Mouse (Mus musculus) CH12.LX (cell line): ENCODE measurements around the gene Tex33. TPM values are rescaled to one million over a fixed set of nuclear protein-coding genes. Genes with fewer than 3 reads are reported as not detected.
"Not testable (repeated sequence)": the region's sequence is repeated elsewhere in the genome, so short reads cannot be mapped to it uniquely, and the experiment has no call there.

Experiments
- DNase-seq: peaks from one replicate; pipeline ENCODE4 v3.0.0-alpha.2; 2013; ENCODE audit errors: extremely low read depth
- H3K27ac ChIP-seq: 2 replicates; pipeline ENCODE4 v1.5.1; 2012; ENCODE audit warnings: low read depth, mild to moderate bottlenecking, control low read depth, moderate library complexity; ENCODE audit not compliant: insufficient read depth
- H3K27me3 ChIP-seq: replicated peaks from 2 replicates; pipeline ENCODE3; 2012; ENCODE audit warnings: inconsistent platforms
- H3K36me3 ChIP-seq, 2 experiments: replicated peaks in 1 of 2; 2 replicates each; pipeline versions ENCODE3 to v1.6.1; 2012; ENCODE audit warnings: inconsistent platforms in 1 of 2, low read length in 1 of 2, mild to moderate bottlenecking in 1 of 2, mixed read lengths in 1 of 2, moderate library complexity in 1 of 2; ENCODE audit not compliant: control insufficient read depth in 1 of 2, insufficient read depth in 1 of 2
- H3K4me1 ChIP-seq, 2 experiments: 2 replicates each; pipeline ENCODE4 v1.6.1; 2012; ENCODE audit warnings: inconsistent platforms in 1 of 2, moderate library complexity in 1 of 2; ENCODE audit not compliant: insufficient read depth in 2 of 2, control insufficient read depth in 1 of 2
- H3K4me2 ChIP-seq: 2 replicates; pipeline ENCODE4 v1.6.1; 2012; ENCODE audit warnings: low read depth, mild to moderate bottlenecking, control low read depth; ENCODE audit not compliant: poor library complexity, insufficient read depth, severe bottlenecking
- H3K4me3 ChIP-seq, 3 experiments: fragments of 150-350 bp in 1 of 3; sonication (generic) in 1 of 3; replicated peaks in 1 of 3; 2 replicates each; pipeline versions ENCODE3 to v1.5.1; 2011 to 2012; ENCODE audit warnings: low read depth in 2 of 3, low read length in 2 of 3, mild to moderate bottlenecking in 2 of 3, moderate library complexity in 2 of 3, control low read depth in 1 of 3, improper control_type of control experiment in 1 of 3, inconsistent platforms in 1 of 3, mixed read lengths in 1 of 3; ENCODE audit not compliant: poor library complexity in 1 of 3
- H3K79me2 ChIP-seq: replicated peaks from 2 replicates; pipeline ENCODE4 v1.6.1; 2012; ENCODE audit warnings: mild to moderate bottlenecking, moderate library complexity; ENCODE audit not compliant: control insufficient read depth, poor library complexity, insufficient read depth, severe bottlenecking; ENCODE audit errors: extremely low read depth
- H3K9ac ChIP-seq: 2 replicates; pipeline ENCODE4 v1.6.1; 2012; ENCODE audit warnings: low read depth, mild to moderate bottlenecking, control low read depth, moderate library complexity; ENCODE audit not compliant: insufficient read depth
- H3K9me3 ChIP-seq: replicated peaks from 2 replicates; pipeline ENCODE3; 2012; ENCODE audit warnings: low read length, inconsistent platforms, mixed read lengths
- BHLHE40 ChIP-seq: IDR thresholded peaks from 2 replicates; pipeline ENCODE4 v1.6.1; 2011; ENCODE audit warnings: mild to moderate bottlenecking, low read depth, low read length, improper control_type of control experiment
- CHD1 ChIP-seq: IDR thresholded peaks from 2 replicates; pipeline ENCODE4 v1.6.1; 2012; ENCODE audit warnings: low read depth, low read length, improper control_type of control experiment, inconsistent platforms
- E2F4 ChIP-seq: IDR thresholded peaks from 2 replicates; pipeline ENCODE4 v1.6.1; 2011; ENCODE audit warnings: low read depth, low read length, improper control_type of control experiment; ENCODE audit not compliant: insufficient replicate concordance
- EP300 ChIP-seq: IDR thresholded peaks from 2 replicates; pipeline ENCODE4 v1.6.1; 2011; ENCODE audit warnings: low read length, improper control_type of control experiment
- HCFC1 ChIP-seq: IDR thresholded peaks from 2 replicates; pipeline ENCODE4 v1.6.1; 2012; ENCODE audit warnings: low read depth, mild to moderate bottlenecking, inconsistent platforms, low read length, improper control_type of control experiment
- IRF4 ChIP-seq: IDR thresholded peaks from 2 replicates; pipeline ENCODE4 v1.6.1; 2014; ENCODE audit warnings: low read depth, mild to moderate bottlenecking, inconsistent platforms, low read length, improper control_type of control experiment
- MAX ChIP-seq: IDR thresholded peaks from 2 replicates; pipeline ENCODE4 v1.6.1; 2011; ENCODE audit warnings: low read length, improper control_type of control experiment
- MAZ ChIP-seq: IDR thresholded peaks from 2 replicates; pipeline ENCODE4 v1.6.1; 2012; ENCODE audit warnings: low read depth, mild to moderate bottlenecking, inconsistent platforms, low read length, improper control_type of control experiment, moderate library complexity
- MEF2A ChIP-seq: IDR thresholded peaks from 2 replicates; pipeline ENCODE4 v1.6.1; 2014; ENCODE audit warnings: low read depth, mild to moderate bottlenecking, inconsistent platforms, low read length, improper control_type of control experiment, borderline replicate concordance
- MXI1 ChIP-seq: IDR thresholded peaks from 2 replicates; pipeline ENCODE4 v1.6.1; 2011; ENCODE audit warnings: mild to moderate bottlenecking, low read depth, low read length, improper control_type of control experiment
- MYC ChIP-seq: IDR thresholded peaks from 2 replicates; pipeline ENCODE4 v1.6.1; 2011; ENCODE audit warnings: low read depth, mild to moderate bottlenecking, improper control_type of control experiment, low read length
- NRF1 ChIP-seq: IDR thresholded peaks from 2 replicates; pipeline ENCODE4 v1.6.1; 2014; ENCODE audit warnings: low read depth, mild to moderate bottlenecking, inconsistent platforms, low read length, improper control_type of control experiment, moderate library complexity
- POLR2A ChIP-seq: IDR thresholded peaks from 2 replicates; pipeline ENCODE4 v1.6.1; 2011; ENCODE audit warnings: low read depth, mild to moderate bottlenecking, improper control_type of control experiment, low read length
- SIN3A ChIP-seq: IDR thresholded peaks from 2 replicates; pipeline ENCODE4 v1.6.1; 2012; ENCODE audit warnings: low read length, improper control_type of control experiment, inconsistent platforms
- TBP ChIP-seq: conservative IDR thresholded peaks from 2 replicates; pipeline ENCODE4 v1.6.1; 2011; ENCODE audit warnings: low read depth, low read length, improper control_type of control experiment
- TCF12 ChIP-seq: IDR thresholded peaks from 2 replicates; pipeline ENCODE4 v1.6.1; 2014; ENCODE audit warnings: low read depth, mild to moderate bottlenecking, inconsistent platforms, low read length, improper control_type of control experiment
- USF1 ChIP-seq: IDR thresholded peaks from 2 replicates; pipeline ENCODE4 v1.6.1; 2014; ENCODE audit warnings: low read depth, mild to moderate bottlenecking, inconsistent platforms, low read length, improper control_type of control experiment
- USF2 ChIP-seq: conservative IDR thresholded peaks from 2 replicates; pipeline ENCODE4 v1.6.1; 2011; ENCODE audit warnings: low read depth, low read length, improper control_type of control experiment
- dilution Hi-C: fragments of 300-500 bp; cut with MboI; formaldehyde crosslinking; loops from 2 replicates; pipeline ENCODE4 v1.14.3; 2020; ENCODE audit warnings: low sequenced_read_pairs; ENCODE audit not compliant: extremely low pct_unique_long_range_greater_than_20kb, extremely low pct_ligation_motif_present
- in situ Hi-C: fragments of 300-500 bp; cut with MboI; formaldehyde crosslinking; loops from 3 replicates; pipeline ENCODE4 v1.14.3; 2019; ENCODE audit warnings: low sequenced_read_pairs, low pct_ligation_motif_present, low pct_unique_long_range_greater_than_20kb, mixed read lengths
- polyA plus RNA-seq: library from polyadenylated mRNA; unstranded; fragments of >175 nt; gene quantifications from 2 replicates; pipeline ENCODE4 v1.2.1, GENCODE M21; 2012; ENCODE audit warnings: low read depth; ENCODE audit not compliant: insufficient read length
- total RNA-seq, 2 experiments: library from RNA; depleted of rRNA; stranded (reverse); fragments of 300-350 nt in 1 of 2; fragments of >200 nt in 1 of 2; gene quantifications; 2 replicates each; pipeline ENCODE4 v1.2.3; 2012 to 2014

Tex33 gene
- total and polyA plus RNA-seq, 3 experiments, result not detected

DNA sequence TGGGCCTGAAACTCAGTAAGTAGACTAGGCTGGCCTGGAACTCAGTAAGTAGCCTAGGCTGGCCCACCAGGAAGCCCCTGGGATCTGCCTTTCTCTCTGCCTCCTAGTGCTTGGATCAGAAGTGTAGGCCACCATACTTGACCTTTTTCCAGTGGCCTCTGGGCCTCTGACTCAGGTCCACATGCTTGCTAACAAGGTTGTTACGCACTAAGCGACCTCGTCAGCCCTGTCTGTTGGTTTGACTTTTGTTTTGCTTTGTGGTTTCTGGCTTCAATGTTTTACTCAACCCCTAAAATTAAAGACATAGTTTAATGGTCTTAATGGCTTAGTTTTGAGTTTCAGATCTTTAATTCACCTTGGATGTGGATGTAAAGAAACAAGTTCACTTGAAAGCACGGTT is 65.0 kb downstream of the Tex33 start:
- Histone ChIP-seq H3K9me3 (no peaks in the 10 kb centered on the region), H3K79me2 (peaks cover 80% of the 10 kb centered on the region), H3K4me3 (peak overlapping the region; percentile 24 to 47 (median 43)), H3K36me3 (peaks cover 32 to 57% of the 10 kb centered on the region in 2 experiments), H3K27ac (peak overlapping the region; percentile 94), H3K4me2 (peak overlapping the region; percentile 97), H3K9ac (peak overlapping the region; percentile 72), H3K27me3 (no peaks in the 10 kb centered on the region), H3K4me1 (peaks cover 21 to 58% of the 10 kb centered on the region in 2 experiments)
- no peak for DNase-seq
- TF ChIP-seq TCF12, result 0 out of 2 replicates have a peak, but pooled peaks have one; percentile 10
- no peak for TF ChIP-seq NRF1
- TF ChIP-seq MEF2A, result no peak
- no peak for TF ChIP-seq MYC
- peak; percentile 23; the same call in 1 of the 2 replicates for TF ChIP-seq EP300
- TF ChIP-seq CHD1, result no peak; the same call in 1 of the 2 replicates
- TF ChIP-seq HCFC1, result no peak
- TF ChIP-seq MXI1, result 0 out of 2 replicates have a peak, but pooled peaks have one; percentile 38
- TF ChIP-seq SIN3A, result no peak
- 0 out of 2 replicates have a peak, but pooled peaks have one; percentile 15 for TF ChIP-seq POLR2A
- TF ChIP-seq MAX, result no peak
- dilution Hi-C loops, result no loop called here
- in situ Hi-C loops, result loop anchor here (5.0 to 10.0 kb wide), 2 partner anchors 73 to 146 kb away; no protein-coding TSS in a partner anchor

DNA sequence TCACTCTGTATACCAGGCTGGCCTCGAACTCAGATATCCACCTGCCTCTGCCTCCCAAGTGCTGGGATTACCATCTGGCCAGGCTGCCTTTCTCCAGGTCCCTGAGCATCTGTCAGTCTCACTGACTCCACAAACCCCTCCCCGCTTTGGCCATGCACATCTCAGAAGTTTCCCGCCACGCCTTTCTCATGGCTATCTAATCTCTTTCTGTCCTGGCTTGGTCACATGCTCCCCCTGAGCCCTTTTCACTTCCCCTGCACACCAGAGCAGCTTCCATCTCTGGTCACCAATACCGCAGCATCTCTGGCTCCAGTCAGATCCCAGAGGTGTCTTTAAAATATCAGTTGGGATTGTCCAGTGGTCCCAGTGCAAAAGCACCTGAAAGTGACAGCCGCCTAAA is 65.7 kb downstream of the Tex33 start:
- H3K27me3 ChIP-seq, dilution Hi-C loops, H3K9me3 ChIP-seq: not testable (repeated sequence)
- in situ Hi-C loops, result loop anchor here (5.0 to 10.0 kb wide), 3 partner anchors 73 to 355 kb away; partner anchors contain the start of gene Eif3d
- Histone ChIP-seq H3K4me2 (peak overlapping the region; percentile 97), H3K4me1 (peaks cover 21 to 57% of the 10 kb centered on the region in 2 experiments), H3K9ac (peak overlapping the region; percentile 83; the same call in 1 of the 2 replicates), H3K79me2 (peaks cover 77% of the 10 kb centered on the region), H3K4me3 (peak overlapping the region in 2 of 3 experiments; percentile 17 to 47), H3K27ac (peak overlapping the region; percentile 94), H3K36me3 (peaks cover 25 to 50% of the 10 kb centered on the region in 2 experiments)
- TF ChIP-seq BHLHE40 (peak; percentile 64), MXI1 (peak; percentile 61), NRF1 (0 out of 2 replicates have a peak, but pooled peaks have one; percentile 20), USF2 (peak; percentile 40; the same call in 1 of the 2 replicates), TBP (0 out of 2 replicates have a peak, but pooled peaks have one; percentile 29), SIN3A (peak; percentile 70; the same call in 1 of the 2 replicates), MAZ (0 out of 2 replicates have a peak, but pooled peaks have one; percentile 70), MAX (peak; percentile 52), MYC (0 out of 2 replicates have a peak, but pooled peaks have one; percentile 28), USF1 (peak; percentile 75), E2F4 (peak; percentile 95; the same call in 1 of the 2 replicates), IRF4 (peak; percentile 44; the same call in 1 of the 2 replicates), TCF12 (peak; percentile 35; the same call in 1 of the 2 replicates)
- peak; percentile 69 for DNase-seq
